Mouse (Mus musculus): Measurements from ENCODE around the gene Acot5. TPM values are rescaled to one million over a fixed set of nuclear protein-coding genes. Genes with fewer than 3 reads are reported as not detected.

The Acot5 gene
- polyA plus RNA-seq, 1 experiment from 2014 or later, result not detected

GRCm38 (mm10) chr12:84119584-84119983 lies 50.5 kb downstream of the Acot5 start:
- no peaks in the 10 kb centered on the region for H3K4me1 ChIP-seq (replicated peaks; ENCODE audit: control insufficient read depth, insufficient read depth, low read length)
- 87% methylated on average over 5 of the region's 5 CpGs for WGBS
- H3K4me3 ChIP-seq (ENCODE audit: low read depth, low read length), result no peak overlapping the region
- no peaks in the 10 kb centered on the region for H3K36me3 ChIP-seq (ENCODE audit: control insufficient read depth, insufficient read depth, low read length)
- H3K9ac ChIP-seq (ENCODE audit: low read depth, low read length), result no peak overlapping the region
- DNase-seq (ENCODE audit: low spot score) (no peak), ATAC-seq (replicated peaks; ENCODE audit: low FRiP score) (no peak)
- H3K27me3 ChIP-seq (replicated peaks; ENCODE audit: control insufficient read depth, insufficient read depth, low read length), result no peaks in the 10 kb centered on the region
- H3K27ac ChIP-seq (ENCODE audit: low read depth, low read length), result no peak overlapping the region
- no peaks in the 10 kb centered on the region for H3K9me3 ChIP-seq (ENCODE audit: control insufficient read depth, low read length)
- H3K4me2 ChIP-seq, result no peak overlapping the region

Other genes with a start within 250 kb of the Acot5 start
- 25.2 and 26.8 TPM in 2 replicates for gene Numb, start 147.4 kb upstream of the Acot5 start, polyA plus RNA-seq (2014; fragmentation: Nextera tagmentation; extraction: Ambion mirVana)
- 24.7 and 25.2 TPM in 2 replicates for gene Riox1, start 118.7 kb upstream of the Acot5 start, polyA plus RNA-seq (2014; fragmentation: Nextera tagmentation; extraction: Ambion mirVana)
- gene Heatr4, start 84.5 kb upstream of the Acot5 start, polyA plus RNA-seq (2014; fragmentation: Nextera tagmentation; extraction: Ambion mirVana), result not detected in 2 replicates
- gene Acot2, start 81.5 kb upstream of the Acot5 start, polyA plus RNA-seq (2014; fragmentation: Nextera tagmentation; extraction: Ambion mirVana), result 22.5 and 22.6 TPM in 2 replicates
- 42.9 and 44.2 TPM in 2 replicates for gene Acot1, start 59.8 kb upstream of the Acot5 start, polyA plus RNA-seq (2014; fragmentation: Nextera tagmentation; extraction: Ambion mirVana)
- gene Acot4, start 30.9 kb upstream of the Acot5 start, polyA plus RNA-seq (2014; fragmentation: Nextera tagmentation; extraction: Ambion mirVana), result 8.4 and 8.5 TPM in 2 replicates
- not detected in 2 replicates for gene Gm49366, start 30.4 kb upstream of the Acot5 start, polyA plus RNA-seq (2014; fragmentation: Nextera tagmentation; extraction: Ambion mirVana)
- 3.0 and 3.8 TPM in 2 replicates for gene Acot3, start 17.2 kb upstream of the Acot5 start, polyA plus RNA-seq (2014; fragmentation: Nextera tagmentation; extraction: Ambion mirVana)
- 1.0 and 1.4 TPM in 2 replicates for gene Acot6, start 31.3 kb downstream of the Acot5 start, polyA plus RNA-seq (2014; fragmentation: Nextera tagmentation; extraction: Ambion mirVana)
- gene Dnal1, start 45.0 kb downstream of the Acot5 start, polyA plus RNA-seq (2014; fragmentation: Nextera tagmentation; extraction: Ambion mirVana), result 2.0 and 2.3 TPM in 2 replicates
- gene Pnma1, start 79.2 kb downstream of the Acot5 start, polyA plus RNA-seq (2014; fragmentation: Nextera tagmentation; extraction: Ambion mirVana), result 0.27 and 0.53 TPM in 2 replicates
- 12.6 and 13.4 TPM in 2 replicates for gene Elmsan1, start 149.6 kb downstream of the Acot5 start, polyA plus RNA-seq (2014; fragmentation: Nextera tagmentation; extraction: Ambion mirVana)
- gene Ptgr2, start 215.9 kb downstream of the Acot5 start, polyA plus RNA-seq (2014; fragmentation: Nextera tagmentation; extraction: Ambion mirVana), result 39.5 and 51.2 TPM in 2 replicates
- 78.1 and 79.5 TPM in 2 replicates for gene Zfp410, start 247.5 kb downstream of the Acot5 start, polyA plus RNA-seq (2014; fragmentation: Nextera tagmentation; extraction: Ambion mirVana)